Mouse (Mus musculus) ES-E14 (cell line): ENCODE data around the gene Krtap4-16.
"Not testable (repeated sequence)": the region's sequence is repeated elsewhere in the genome, so short reads cannot be mapped to it uniquely, and the experiment has no call there.

Source experiments
- HCFC1 ChIP-seq: IDR thresholded peaks from 2 replicates; pipeline ENCODE4 v1.6.1; 2012; ENCODE audit warnings: low read length, inconsistent platforms, borderline replicate concordance; ENCODE audit not compliant: insufficient read depth
- MAFK ChIP-seq: IDR thresholded peaks from 2 replicates; pipeline ENCODE4 v1.6.1; 2014; ENCODE audit warnings: mild to moderate bottlenecking, low read depth, low read length, inconsistent platforms; ENCODE audit not compliant: insufficient read depth
- ZC3H11A ChIP-seq: IDR thresholded peaks from 2 replicates; pipeline ENCODE4 v1.6.1; 2012; ENCODE audit warnings: low read depth, mild to moderate bottlenecking, inconsistent platforms, low read length, borderline replicate concordance
- ZNF384 ChIP-seq: IDR thresholded peaks from 2 replicates; pipeline ENCODE4 v1.6.1; 2012; ENCODE audit warnings: low read depth, low read length, inconsistent platforms

GRCm38 (mm10) chr11:99815566-99815965 lies 35.8 kb downstream of the Krtap4-16 start, which contains the start of gene Gm11564:
- not testable (repeated sequence) for TF ChIP-seq ZNF384, MAFK, ZC3H11A, HCFC1
